Mouse (Mus musculus) testis, adult 2 months (tissue): Measurements from ENCODE around the gene Slc23a4. TPM values are rescaled to one million over a fixed set of nuclear protein-coding genes. Genes with fewer than 3 reads are reported as not detected.

ENCODE experiments used
- H3K27ac ChIP-seq: fragments of 200-500 bp; 2 replicates; pipeline ENCODE4 v1.5.1; 2012; ENCODE audit warnings: low read depth, low read length; ENCODE audit not compliant: control insufficient read depth, insufficient read depth
- H3K27me3 ChIP-seq: fragments of 200-500 bp; 2 replicates; pipeline ENCODE4 v1.6.1; 2012; ENCODE audit warnings: mild to moderate bottlenecking, low read length, moderate library complexity; ENCODE audit not compliant: control insufficient read depth, insufficient read depth
- H3K36me3 ChIP-seq: fragments of 200-500 bp; 2 replicates; pipeline ENCODE4 v1.6.1; 2012; ENCODE audit warnings: mild to moderate bottlenecking, low read length; ENCODE audit not compliant: control insufficient read depth, insufficient read depth
- H3K4me1 ChIP-seq: fragments of 200-500 bp; 2 replicates; pipeline ENCODE4 v1.6.1; 2012; ENCODE audit warnings: low read length; ENCODE audit not compliant: control insufficient read depth, insufficient read depth
- H3K4me3 ChIP-seq: fragments of 200-500 bp; 2 replicates; pipeline ENCODE4 v1.5.1; 2012; ENCODE audit warnings: low read depth, mild to moderate bottlenecking, low read length, moderate library complexity, mixed read lengths; ENCODE audit not compliant: control insufficient read depth
- CTCF ChIP-seq: fragments of 200-500 bp; IDR thresholded peaks from 2 replicates; pipeline ENCODE4 v1.5.1; 2012; ENCODE audit warnings: low read depth, mild to moderate bottlenecking, inconsistent platforms, low read length, moderate library complexity; ENCODE audit not compliant: control insufficient read depth, insufficient read depth, insufficient replicate concordance
- POLR2A ChIP-seq: fragments of 200-500 bp; IDR thresholded peaks from 2 replicates; pipeline ENCODE4 v1.6.1; 2012; ENCODE audit warnings: low read depth, mild to moderate bottlenecking, inconsistent platforms, low read length, moderate library complexity; ENCODE audit not compliant: control insufficient read depth
- polyA plus RNA-seq: library from polyadenylated mRNA; depleted of rRNA; stranded (reverse); fragments of >200 nt; gene quantifications from 2 replicates; pipeline ENCODE4 v1.2.3, GENCODE M21; 2012; rRNA removed

Gene Slc23a4
- polyA plus RNA-seq, 1 experiment: 0.30 TPM

DNA sequence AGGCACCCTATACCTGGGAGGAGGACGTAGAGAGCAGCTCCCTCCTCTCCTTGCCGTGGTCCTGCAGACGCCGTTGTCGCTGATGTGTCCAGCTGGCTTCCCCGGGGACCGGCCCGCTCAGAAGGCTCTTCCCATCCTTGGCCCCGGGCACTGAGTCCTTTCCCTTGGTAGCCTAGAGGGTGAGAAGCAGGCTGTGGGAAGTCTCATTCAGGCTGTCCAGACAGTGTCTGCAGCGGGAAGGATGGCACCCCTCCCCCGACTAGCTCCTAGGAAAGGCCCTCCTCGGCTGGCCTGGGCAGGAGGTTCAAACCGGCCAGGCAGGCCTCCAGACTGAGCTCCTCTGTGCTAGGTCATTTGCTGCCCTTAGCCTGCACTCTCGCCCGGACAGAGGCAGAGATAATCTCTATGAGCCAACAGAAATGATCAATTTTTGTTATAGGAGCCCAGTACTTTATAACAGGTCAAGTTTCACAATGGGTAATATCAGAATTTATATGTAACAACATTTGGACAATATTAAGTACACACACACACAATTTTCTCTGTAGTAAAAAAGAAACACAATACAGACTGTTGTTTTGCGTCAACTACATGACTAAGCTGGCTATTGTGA, 91.9 kb downstream of the Slc23a4 start:
- Histone ChIP-seq H3K4me3 (no peak overlapping the region), H3K27me3 (no peaks in the 10 kb centered on the region), H3K4me1 (no peaks in the 10 kb centered on the region), H3K27ac (no peak overlapping the region), H3K36me3 (no peaks in the 10 kb centered on the region; the same call in 1 of the 2 replicates)
- no peak for TF ChIP-seq POLR2A

DNA sequence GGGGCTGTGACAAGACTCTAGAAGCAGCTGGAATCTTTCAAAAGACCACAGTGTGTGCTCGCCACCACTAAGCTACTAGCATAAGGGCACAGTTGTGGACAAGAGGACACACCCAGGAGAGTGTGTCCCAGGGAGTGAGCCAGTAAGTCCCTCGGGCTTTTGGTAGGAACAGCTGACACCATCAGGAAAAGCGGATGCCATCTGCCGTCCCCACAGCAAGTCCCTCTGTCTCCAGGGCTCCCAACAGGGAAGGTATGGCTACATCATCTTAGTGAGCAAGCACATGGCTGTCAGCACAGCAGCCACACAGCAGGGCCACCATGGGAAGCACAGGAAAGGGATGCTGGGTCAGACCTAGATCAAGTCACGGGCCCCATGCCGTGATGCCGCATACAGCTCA, 92.6 kb downstream of the Slc23a4 start:
- Histone ChIP-seq H3K4me3 (no peak overlapping the region), H3K36me3 (no peaks in the 10 kb centered on the region), H3K27me3 (no peaks in the 10 kb centered on the region), H3K4me1 (no peaks in the 10 kb centered on the region), H3K27ac (no peak overlapping the region)
- TF ChIP-seq POLR2A (no peak), CTCF (no peak)

Other genes starting within 250 kb of the Slc23a4 start
- 17.9 and 21.5 TPM in 2 replicates for gene Agbl3, start 208.0 kb downstream of the Slc23a4 start, polyA plus RNA-seq
- 1.1 and 1.3 TPM in 2 replicates for gene Tmem140, start 125.3 kb downstream of the Slc23a4 start, polyA plus RNA-seq
- 1.2 and 1.7 TPM in 2 replicates for gene Cyren, start 110.3 kb downstream of the Slc23a4 start, polyA plus RNA-seq
- gene Wdr91, start 77.5 kb downstream of the Slc23a4 start, polyA plus RNA-seq: 3.4 and 3.8 TPM in 2 replicates
- gene Stra8, start 68.2 kb downstream of the Slc23a4 start, polyA plus RNA-seq: 9.3 and 9.4 TPM in 2 replicates
- gene Cnot4, start 145.3 kb upstream of the Slc23a4 start, polyA plus RNA-seq: 56.1 and 60.8 TPM in 2 replicates
- 85.0 and 101 TPM in 2 replicates for gene Nup205, start 189.0 kb upstream of the Slc23a4 start, polyA plus RNA-seq